19 mouse cellular contexts compared by ENCODE assay signal in the genomic region with DNA sequence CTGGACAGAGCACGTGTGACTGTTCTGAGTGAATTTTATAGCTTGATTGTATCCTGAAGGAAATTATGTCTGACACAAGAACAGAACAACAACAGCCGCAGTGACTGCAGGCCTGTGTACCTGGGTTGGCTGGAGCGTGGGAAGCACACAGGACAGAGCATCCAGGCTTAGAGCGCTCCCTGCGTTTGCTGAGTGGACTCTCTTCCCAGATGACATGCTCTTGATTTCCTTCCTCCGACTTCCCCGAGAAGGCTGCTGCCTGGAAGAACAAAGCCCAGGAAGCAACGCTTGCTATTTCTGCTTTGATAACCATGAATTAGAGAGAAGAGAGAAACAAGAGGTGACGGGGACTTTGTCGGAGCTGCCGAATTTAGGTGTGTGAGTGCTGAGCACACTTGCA.
A peak's percentile ranks its signal among the peaks of the same experiment; 100 is the strongest.
DNase-seq lines count a peak whose midpoint lies in the region; ATAC-seq lines count a peak whose summit lies in the region.
"Had no signal": no experiment of that assay in that cellular context is flagged by ENCODE, and none has a peak within 500 bp of the region (broad histone marks: within the 10 kb centered on the region; RNA-seq: fewer than 3 reads in every experiment).

No protein-coding gene starts in this region.

- no peak for DNase-seq in frontal cortex, adult 2 months (ENCODE audit: extremely low spot score in 1 of 2, low spot score in 1 of 2)
- DNase-seq in kidney, postnatal 4 days = peak; percentile 5 to 25
- DNase-seq in kidney, postnatal 25 days = no peak
- DNase-seq in R1 (ENCODE audit: low read depth, low spot score) = peak; percentile 44
- DNase-seq in embryonic facial prominence, embryonic 10.5 days (ENCODE audit: low spot score) = peak; percentile 17
- no peak for DNase-seq in ovary, postnatal 36 days (ENCODE audit: low spot score)
- DNase-seq: adrenal gland, postnatal 36 days; B cell, adult 2 months; cerebellum, adult 8-10 months; kidney, adult 9 months had no signal

- no peak overlapping the region for H3K4me3 ChIP-seq in embryonic facial prominence, embryonic 10.5 days
- H3K4me3 ChIP-seq: forebrain, embryonic 12.5 days; hindbrain, embryonic 10.5 days; limb, embryonic 13.5 days; liver, embryonic 15.5 days; midbrain, embryonic 15.5 days had no signal

- H3K27me3 ChIP-seq in embryonic facial prominence, embryonic 10.5 days (replicated peaks; ENCODE audit: low read depth, poor library complexity, severe bottlenecking) = no peaks in the 10 kb centered on the region
- H3K27me3 ChIP-seq: forebrain, embryonic 12.5 days; limb, embryonic 13.5 days; liver, embryonic 15.5 days; midbrain, embryonic 15.5 days had no signal

- H3K36me3 ChIP-seq in embryonic facial prominence, embryonic 10.5 days (replicated peaks) = no peaks in the 10 kb centered on the region
- H3K36me3 ChIP-seq: forebrain, embryonic 12.5 days; hindbrain, embryonic 10.5 days; limb, embryonic 13.5 days; liver, embryonic 15.5 days; midbrain, embryonic 15.5 days had no signal

- peak; percentile 51 for ATAC-seq in frontal cortex, adult (ENCODE audit: low TSS enrichment)
- ATAC-seq: activated CD4-positive, CD25-positive, alpha-beta regulatory T cell, adult 4 months; inflammation-experienced regulatory T-cells, adult 6 months; lung, postnatal 0 days; midbrain, embryonic 15.5 days had no signal

- H3K4me1 ChIP-seq in embryonic facial prominence, embryonic 10.5 days = no peaks in the 10 kb centered on the region
- H3K4me1 ChIP-seq: forebrain, embryonic 12.5 days; hindbrain, embryonic 10.5 days; limb, embryonic 13.5 days; liver, embryonic 15.5 days; midbrain, embryonic 15.5 days had no signal

- H3K9me3 ChIP-seq in embryonic facial prominence, embryonic 10.5 days = no peaks in the 10 kb centered on the region
- H3K9me3 ChIP-seq: forebrain, embryonic 12.5 days; limb, embryonic 13.5 days; liver, embryonic 15.5 days; midbrain, embryonic 15.5 days had no signal

- 55% methylated on average over 11 of the region's 11 CpGs for WGBS in embryonic facial prominence, embryonic 10.5 days

- no peak overlapping the region for H3K27ac ChIP-seq in embryonic facial prominence, embryonic 10.5 days (replicated peaks)
- H3K27ac ChIP-seq: forebrain, embryonic 12.5 days; hindbrain, embryonic 10.5 days; limb, embryonic 13.5 days; liver, embryonic 15.5 days; midbrain, embryonic 15.5 days had no signal

Comparison
In these comparisons a context has a peak if more than half of its experiments do, and no peak if none do; other contexts are left out.
1. DNase-seq: peak in kidney, postnatal 4 days (2 of 2), R1 (single experiment) and embryonic facial prominence, embryonic 10.5 days (single experiment); none in frontal cortex, adult 2 months (0 of 2), kidney, postnatal 25 days (0 of 2) and ovary, postnatal 36 days (single experiment).